Mouse (Mus musculus) heart, postnatal 36 days (tissue): ENCODE results near the gene Npas3. TPM values are rescaled to one million over a fixed set of nuclear protein-coding genes. Genes with fewer than 3 reads are reported as not detected.

ENCODE experiments used
- DNase-seq, 2 experiments: peaks; one replicate each; pipeline ENCODE4 v3.0.0; 2021 to 2022
- intact Hi-C: fragments of 180-260 bp; cut with DNase I; formaldehyde crosslinking; loops from one replicate; pipeline ENCODE4 v1.15.1; 2025
- total RNA-seq, 2 experiments: library from RNA; stranded (reverse); gene quantifications; 2 replicates each; pipeline ENCODE4 v1.2.3; 2021

The Npas3 gene
- total RNA-seq, 2 experiments from 2014 or later, result 0.79 to 0.83 TPM

GRCm38 (mm10) chr12:53678166-53678565 lies 429.7 kb downstream of the Npas3 start:
- DNase-seq, result no peak
- intact Hi-C loops, result no loop called here

- no peak for DNase-seq
- intact Hi-C loops, result no loop called here
Observed at GRCm38 (mm10) chr12:53679161-53679560, 430.7 kb downstream of the Npas3 start.

GRCm38 (mm10) chr12:53680501-53680900 lies 432.0 kb downstream of the Npas3 start:
- DNase-seq, result no peak
- intact Hi-C loops, result no loop called here

- DNase-seq, result no peak
Observed at GRCm38 (mm10) chr12:53682036-53682435, 433.6 kb downstream of the Npas3 start.

GRCm38 (mm10) chr12:53692471-53692870 lies 444.0 kb downstream of the Npas3 start:
- intact Hi-C loops, result no loop called here
- no peak for DNase-seq

More at GRCm38 (mm10) chr12:53682036-53682435, 433.6 kb downstream of the Npas3 start:
- intact Hi-C loops, result no loop called here

- intact Hi-C loops, result no loop called here
- no peak for DNase-seq
Observed at GRCm38 (mm10) chr12:53694346-53694745, 445.9 kb downstream of the Npas3 start.

- intact Hi-C loops, result no loop called here
- no peak for DNase-seq
Observed at GRCm38 (mm10) chr12:53695324-53695723, 446.8 kb downstream of the Npas3 start.

GRCm38 (mm10) chr12:53697645-53698044 lies 449.2 kb downstream of the Npas3 start:
- DNase-seq, result no peak
- intact Hi-C loops, result no loop called here

GRCm38 (mm10) chr12:53698483-53699227 lies 450.2 kb downstream of the Npas3 start:
- DNase-seq, result no peak

GRCm38 (mm10) chr12:53719896-53720295 lies 471.4 kb downstream of the Npas3 start:
- intact Hi-C loops, result no loop called here
- DNase-seq, result no peak

More at GRCm38 (mm10) chr12:53698483-53699227, 450.2 kb downstream of the Npas3 start:
- intact Hi-C loops, result no loop called here

GRCm38 (mm10) chr12:53722156-53722555 lies 473.7 kb downstream of the Npas3 start:
- intact Hi-C loops, result no loop called here
- no peak for DNase-seq

GRCm38 (mm10) chr12:53722718-53723698 lies 474.5 kb downstream of the Npas3 start:
- intact Hi-C loops, result no loop called here
- no peak for DNase-seq

- intact Hi-C loops, result no loop called here
- DNase-seq, result no peak
Observed at GRCm38 (mm10) chr12:53729275-53729674, 480.8 kb downstream of the Npas3 start.

GRCm38 (mm10) chr12:53738549-53739292 lies 490.2 kb downstream of the Npas3 start:
- intact Hi-C loops, result no loop called here

GRCm38 (mm10) chr12:53746653-53747052 lies 498.2 kb downstream of the Npas3 start:
- intact Hi-C loops, result no loop called here
- no peak for DNase-seq

More at GRCm38 (mm10) chr12:53738549-53739292, 490.2 kb downstream of the Npas3 start:
- DNase-seq, result no peak

GRCm38 (mm10) chr12:53749375-53749774 lies 500.9 kb downstream of the Npas3 start:
- intact Hi-C loops, result no loop called here
- DNase-seq, result no peak

- intact Hi-C loops, result no loop called here
- no peak for DNase-seq
Observed at GRCm38 (mm10) chr12:53752281-53753072, 504.0 kb downstream of the Npas3 start.

GRCm38 (mm10) chr12:53753368-53753937 lies 505.0 kb downstream of the Npas3 start:
- intact Hi-C loops, result no loop called here
- no peak for DNase-seq

GRCm38 (mm10) chr12:53754236-53754635 lies 505.8 kb downstream of the Npas3 start:
- intact Hi-C loops, result no loop called here
- DNase-seq, result no peak
